Mouse (Mus musculus) CH12.LX (cell line): ENCODE measurements around the gene Tspan3. TPM values are rescaled to one million over a fixed set of nuclear protein-coding genes. Genes with fewer than 3 reads are reported as not detected.

Source experiments
- DNase-seq: peaks from one replicate; pipeline ENCODE4 v3.0.0-alpha.2; 2013; ENCODE audit errors: extremely low read depth
- H3K27ac ChIP-seq: 2 replicates; pipeline ENCODE4 v1.5.1; 2012; ENCODE audit warnings: low read depth, mild to moderate bottlenecking, control low read depth, moderate library complexity; ENCODE audit not compliant: insufficient read depth
- H3K27me3 ChIP-seq: replicated peaks from 2 replicates; pipeline ENCODE3; 2012; ENCODE audit warnings: inconsistent platforms
- H3K36me3 ChIP-seq, 2 experiments: replicated peaks in 1 of 2; 2 replicates each; pipeline versions ENCODE3 to v1.6.1; 2012; ENCODE audit warnings: inconsistent platforms in 1 of 2, low read length in 1 of 2, mild to moderate bottlenecking in 1 of 2, mixed read lengths in 1 of 2, moderate library complexity in 1 of 2; ENCODE audit not compliant: control insufficient read depth in 1 of 2, insufficient read depth in 1 of 2
- H3K4me1 ChIP-seq, 2 experiments: 2 replicates each; pipeline ENCODE4 v1.6.1; 2012; ENCODE audit warnings: inconsistent platforms in 1 of 2, moderate library complexity in 1 of 2; ENCODE audit not compliant: insufficient read depth in 2 of 2, control insufficient read depth in 1 of 2
- H3K4me2 ChIP-seq: 2 replicates; pipeline ENCODE4 v1.6.1; 2012; ENCODE audit warnings: low read depth, mild to moderate bottlenecking, control low read depth; ENCODE audit not compliant: poor library complexity, insufficient read depth, severe bottlenecking
- H3K4me3 ChIP-seq, 3 experiments: fragments of 150-350 bp in 1 of 3; sonication (generic) in 1 of 3; replicated peaks in 1 of 3; 2 replicates each; pipeline versions ENCODE3 to v1.5.1; 2011 to 2012; ENCODE audit warnings: low read depth in 2 of 3, low read length in 2 of 3, mild to moderate bottlenecking in 2 of 3, moderate library complexity in 2 of 3, control low read depth in 1 of 3, improper control_type of control experiment in 1 of 3, inconsistent platforms in 1 of 3, mixed read lengths in 1 of 3; ENCODE audit not compliant: poor library complexity in 1 of 3
- H3K79me2 ChIP-seq: replicated peaks from 2 replicates; pipeline ENCODE4 v1.6.1; 2012; ENCODE audit warnings: mild to moderate bottlenecking, moderate library complexity; ENCODE audit not compliant: control insufficient read depth, poor library complexity, insufficient read depth, severe bottlenecking; ENCODE audit errors: extremely low read depth
- H3K9ac ChIP-seq: 2 replicates; pipeline ENCODE4 v1.6.1; 2012; ENCODE audit warnings: low read depth, mild to moderate bottlenecking, control low read depth, moderate library complexity; ENCODE audit not compliant: insufficient read depth
- H3K9me3 ChIP-seq: replicated peaks from 2 replicates; pipeline ENCODE3; 2012; ENCODE audit warnings: low read length, inconsistent platforms, mixed read lengths
- BHLHE40 ChIP-seq: IDR thresholded peaks from 2 replicates; pipeline ENCODE4 v1.6.1; 2011; ENCODE audit warnings: mild to moderate bottlenecking, low read depth, low read length, improper control_type of control experiment
- CHD2 ChIP-seq: IDR thresholded peaks from 2 replicates; pipeline ENCODE4 v1.6.1; 2011; ENCODE audit warnings: low read length, improper control_type of control experiment
- EP300 ChIP-seq: IDR thresholded peaks from 2 replicates; pipeline ENCODE4 v1.6.1; 2011; ENCODE audit warnings: low read length, improper control_type of control experiment
- ETS1 ChIP-seq: conservative IDR thresholded peaks from 2 replicates; pipeline ENCODE4 v1.6.1; 2012; ENCODE audit warnings: low read depth, mild to moderate bottlenecking, inconsistent platforms, low read length, improper control_type of control experiment, moderate library complexity
- GABPA ChIP-seq: IDR thresholded peaks from 2 replicates; pipeline ENCODE4 v1.6.1; 2012; ENCODE audit warnings: low read depth, low read length, improper control_type of control experiment, inconsistent platforms; ENCODE audit not compliant: insufficient replicate concordance
- HCFC1 ChIP-seq: IDR thresholded peaks from 2 replicates; pipeline ENCODE4 v1.6.1; 2012; ENCODE audit warnings: low read depth, mild to moderate bottlenecking, inconsistent platforms, low read length, improper control_type of control experiment
- IRF4 ChIP-seq: IDR thresholded peaks from 2 replicates; pipeline ENCODE4 v1.6.1; 2014; ENCODE audit warnings: low read depth, mild to moderate bottlenecking, inconsistent platforms, low read length, improper control_type of control experiment
- JUN ChIP-seq: IDR thresholded peaks from 2 replicates; pipeline ENCODE4 v1.6.1; 2011; ENCODE audit warnings: low read depth, mild to moderate bottlenecking, low read length, improper control_type of control experiment, moderate library complexity; ENCODE audit not compliant: insufficient read depth
- JUND ChIP-seq: conservative IDR thresholded peaks from 2 replicates; pipeline ENCODE4 v1.6.1; 2011; ENCODE audit warnings: low read depth, low read length, improper control_type of control experiment
- KAT2A ChIP-seq: IDR thresholded peaks from 2 replicates; pipeline ENCODE4 v1.6.1; 2012; ENCODE audit warnings: low read length, improper control_type of control experiment, inconsistent platforms; ENCODE audit not compliant: insufficient replicate concordance
- MAFK ChIP-seq: IDR thresholded peaks from 2 replicates; pipeline ENCODE4 v1.6.1; 2011; ENCODE audit warnings: low read length, improper control_type of control experiment; ENCODE audit not compliant: insufficient replicate concordance
- MEF2A ChIP-seq: IDR thresholded peaks from 2 replicates; pipeline ENCODE4 v1.6.1; 2014; ENCODE audit warnings: low read depth, mild to moderate bottlenecking, inconsistent platforms, low read length, improper control_type of control experiment, borderline replicate concordance
- MXI1 ChIP-seq: IDR thresholded peaks from 2 replicates; pipeline ENCODE4 v1.6.1; 2011; ENCODE audit warnings: mild to moderate bottlenecking, low read depth, low read length, improper control_type of control experiment
- NELFE ChIP-seq: IDR thresholded peaks from 2 replicates; pipeline ENCODE4 v1.6.1; 2011; ENCODE audit warnings: low read depth, low read length, improper control_type of control experiment
- PAX5 ChIP-seq: IDR thresholded peaks from 2 replicates; pipeline ENCODE4 v1.6.1; 2012; ENCODE audit warnings: low read length, inconsistent platforms, mixed read lengths
- POLR2AphosphoS2 ChIP-seq: IDR thresholded peaks from 2 replicates; pipeline ENCODE4 v1.6.1; 2011; ENCODE audit warnings: low read depth, low read length, improper control_type of control experiment
- TCF12 ChIP-seq: IDR thresholded peaks from 2 replicates; pipeline ENCODE4 v1.6.1; 2014; ENCODE audit warnings: low read depth, mild to moderate bottlenecking, inconsistent platforms, low read length, improper control_type of control experiment
- ZMIZ1 ChIP-seq: IDR thresholded peaks from 2 replicates; pipeline ENCODE4 v1.6.1; 2012; ENCODE audit warnings: low read depth, mild to moderate bottlenecking, inconsistent platforms, low read length, improper control_type of control experiment
- dilution Hi-C: fragments of 300-500 bp; cut with MboI; formaldehyde crosslinking; loops from 2 replicates; pipeline ENCODE4 v1.14.3; 2020; ENCODE audit warnings: low sequenced_read_pairs; ENCODE audit not compliant: extremely low pct_unique_long_range_greater_than_20kb, extremely low pct_ligation_motif_present
- in situ Hi-C: fragments of 300-500 bp; cut with MboI; formaldehyde crosslinking; loops from 3 replicates; pipeline ENCODE4 v1.14.3; 2019; ENCODE audit warnings: low sequenced_read_pairs, low pct_ligation_motif_present, low pct_unique_long_range_greater_than_20kb, mixed read lengths
- polyA plus RNA-seq: library from polyadenylated mRNA; unstranded; fragments of >175 nt; gene quantifications from 2 replicates; pipeline ENCODE4 v1.2.1, GENCODE M21; 2012; ENCODE audit warnings: low read depth; ENCODE audit not compliant: insufficient read length
- total RNA-seq, 2 experiments: library from RNA; depleted of rRNA; stranded (reverse); fragments of 300-350 nt in 1 of 2; fragments of >200 nt in 1 of 2; gene quantifications; 2 replicates each; pipeline ENCODE4 v1.2.3; 2012 to 2014

Gene Tspan3
- total and polyA plus RNA-seq, 3 experiments = 34.5 to 85.9 (median 60.4) TPM

DNA sequence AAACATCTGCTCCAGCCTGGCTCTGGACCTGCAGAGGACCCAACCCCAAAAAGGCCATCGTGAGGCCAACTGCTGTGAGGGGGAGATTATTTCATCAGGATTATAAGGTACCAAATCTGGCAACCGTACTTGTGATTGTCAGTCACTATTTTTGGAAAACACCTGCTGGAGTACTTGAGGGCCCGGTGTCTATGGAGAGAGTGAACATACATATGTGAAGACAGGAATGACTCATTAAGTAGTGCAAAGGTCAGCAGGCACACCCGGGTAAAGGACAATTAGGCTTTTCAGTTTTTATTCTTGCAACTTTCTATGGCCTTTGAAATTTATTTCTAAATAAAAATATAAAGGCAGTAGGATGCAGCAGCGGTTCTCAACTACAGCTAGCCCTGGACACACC is 31.3 kb downstream of the Tspan3 start:
- H3K9me3 ChIP-seq = no peaks in the 10 kb centered on the region
- H3K36me3 ChIP-seq = peaks cover 5 to 65% of the 10 kb centered on the region in 2 experiments
- no peak overlapping the region for H3K9ac ChIP-seq
- H3K4me1 ChIP-seq = peaks cover 45 to 84% of the 10 kb centered on the region in 2 experiments
- DNase-seq = peak; percentile 49
- no peak overlapping the region for H3K4me2 ChIP-seq
- no peak overlapping the region for H3K4me3 ChIP-seq
- dilution Hi-C loops = no loop called here
- H3K27me3 ChIP-seq = no peaks in the 10 kb centered on the region
- no peak overlapping the region for H3K27ac ChIP-seq
- TF ChIP-seq MAFK = peak; percentile 52; the same call in 1 of the 2 replicates
- TF ChIP-seq JUN = peak; percentile 67
- peak; percentile 72; the same call in 1 of the 2 replicates for TF ChIP-seq ETS1
- no peak for TF ChIP-seq NELFE
- TF ChIP-seq GABPA = no peak
- peak; percentile 81 for TF ChIP-seq EP300
- TF ChIP-seq KAT2A = no peak
- no peak for TF ChIP-seq ZMIZ1
- no peak for TF ChIP-seq PAX5
- peak; percentile 81 for TF ChIP-seq BHLHE40
- peak; percentile 92 for TF ChIP-seq IRF4
- TF ChIP-seq POLR2AphosphoS2 = no peak
- no peak for TF ChIP-seq HCFC1
- peak; percentile 95 for TF ChIP-seq MEF2A
- peak; percentile 96 for TF ChIP-seq TCF12
- 0 out of 2 replicates have a peak, but pooled peaks have one; percentile 20 for TF ChIP-seq CHD2
- peak; percentile 80 for TF ChIP-seq JUND
- no peaks in the 10 kb centered on the region for H3K79me2 ChIP-seq
- in situ Hi-C loops = no loop called here

DNA sequence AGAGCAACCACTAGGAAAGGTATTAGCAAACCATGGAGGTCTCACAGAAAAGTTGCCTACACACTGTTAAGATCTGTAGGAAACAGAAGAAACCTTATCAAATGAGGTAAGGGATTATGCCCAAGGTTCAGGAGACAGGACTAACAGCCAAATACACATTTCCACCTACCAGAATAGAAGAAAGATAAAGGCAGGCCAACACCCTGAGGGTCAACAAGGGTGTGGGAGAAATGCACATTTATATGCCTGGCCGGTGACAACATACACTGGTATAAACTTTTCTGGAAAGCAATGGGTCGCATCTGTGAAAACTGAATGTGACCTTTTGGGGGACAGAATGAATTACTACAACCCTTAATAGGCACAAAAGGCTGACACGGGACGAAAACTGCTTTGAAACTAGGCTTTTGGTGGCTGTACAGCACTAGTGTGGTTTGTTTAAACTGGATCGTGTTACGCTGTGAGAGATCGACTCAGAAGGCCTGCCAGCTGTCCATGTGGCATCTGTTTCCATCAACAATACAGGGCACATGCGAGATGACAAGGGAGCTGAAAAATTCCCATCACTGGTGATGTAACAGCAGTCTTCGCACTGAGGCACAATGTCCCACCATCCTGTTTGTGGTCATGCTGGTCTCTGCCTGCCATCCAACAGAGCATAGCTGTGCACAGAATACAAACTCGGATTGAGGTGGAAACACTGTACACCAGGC is 33.3 kb downstream of the Tspan3 start:
- H3K79me2 ChIP-seq = no peaks in the 10 kb centered on the region
- H3K27me3 ChIP-seq = no peaks in the 10 kb centered on the region
- no peaks in the 10 kb centered on the region for H3K9me3 ChIP-seq
- DNase-seq = no peak
- no peak overlapping the region for H3K4me3 ChIP-seq
- peaks cover 61 to 100% of the 10 kb centered on the region in 2 experiments for H3K4me1 ChIP-seq
- no peak overlapping the region for H3K27ac ChIP-seq
- peaks cover 5 to 79% of the 10 kb centered on the region in 2 experiments for H3K36me3 ChIP-seq
- dilution Hi-C loops (no loop called here), in situ Hi-C loops (no loop called here)
- no peak overlapping the region for H3K4me2 ChIP-seq
- no peak for TF ChIP-seq MXI1
- TF ChIP-seq ETS1 = peak; percentile 26; the same call in 1 of the 2 replicates
- H3K9ac ChIP-seq = no peak overlapping the region
